Mouse (Mus musculus) cerebellum, postnatal 36 days (tissue): ENCODE data around the gene Ppp3ca.
"Not testable (repeated sequence)": the region's sequence is repeated elsewhere in the genome, so short reads cannot be mapped to it uniquely, and the experiment has no call there.

Experiments used
- DNase-seq, 2 experiments: peaks; one replicate each; pipeline ENCODE4 v3.0.0; 2021 to 2022; ENCODE audit warnings: mixed read lengths in 2 of 2

The Ppp3ca gene

GRCm38 (mm10) chr3:136688101-136688586, 18.2 kb downstream of the Ppp3ca start:
- no peak for DNase-seq

- no peak for DNase-seq
Observed at GRCm38 (mm10) chr3:136689793-136690543, 20.0 kb downstream of the Ppp3ca start.

DNA sequence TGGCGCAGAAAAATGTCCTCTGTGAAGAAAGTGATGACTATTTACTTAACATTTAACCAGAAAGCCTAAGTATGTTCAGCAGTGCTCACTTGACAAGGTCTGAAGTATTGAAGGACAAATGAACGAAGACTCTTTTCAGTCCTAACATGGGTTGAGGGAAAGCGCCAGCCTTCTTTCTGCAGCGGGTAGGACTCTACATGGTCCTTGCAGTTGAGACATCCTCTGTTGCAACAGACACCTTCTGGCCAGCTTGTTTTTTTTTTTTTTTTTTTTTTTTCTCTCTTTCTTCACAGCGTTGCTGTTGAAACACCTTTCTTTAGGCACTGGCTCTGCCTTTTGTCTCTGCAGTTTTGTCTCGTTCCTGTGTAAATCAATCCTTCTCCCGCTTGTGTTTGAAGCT, 22.1 kb downstream of the Ppp3ca start:
- DNase-seq, result no peak

- DNase-seq, result peak in 1 of 2 experiments; percentile 43
Observed at GRCm38 (mm10) chr3:136693547-136693946, 23.6 kb downstream of the Ppp3ca start.

DNA sequence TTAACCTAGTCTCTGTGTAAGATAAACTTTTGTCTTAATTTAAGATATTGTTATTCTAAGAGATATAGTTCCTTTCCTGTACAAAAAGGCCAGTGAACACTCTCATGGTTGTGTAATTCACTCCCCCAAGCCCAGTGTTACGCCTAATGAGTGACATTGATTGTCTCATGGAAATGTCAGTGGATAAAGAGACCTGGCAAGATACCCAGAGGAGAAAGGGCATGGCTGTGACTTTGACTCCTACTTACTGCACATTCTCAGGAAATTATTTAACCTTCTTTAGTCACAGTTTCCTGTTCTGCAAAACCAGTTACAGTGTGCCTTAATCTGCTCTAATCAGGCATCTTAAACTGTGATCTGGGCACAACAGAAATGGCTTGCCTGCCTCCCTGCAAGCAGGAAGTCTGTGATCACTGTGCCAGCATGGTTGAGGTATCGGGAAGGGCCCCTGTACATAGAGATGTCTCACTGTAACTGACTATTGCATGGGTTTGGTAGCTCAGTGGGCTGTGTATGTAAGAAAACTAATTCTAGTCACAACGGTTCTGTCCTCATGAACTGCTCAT, 27.8 kb downstream of the Ppp3ca start:
- DNase-seq, result no peak

- DNase-seq, result not testable (repeated sequence)
Observed at GRCm38 (mm10) chr3:136699711-136700110, 29.8 kb downstream of the Ppp3ca start.

GRCm38 (mm10) chr3:136700447-136701009, 30.6 kb downstream of the Ppp3ca start:
- DNase-seq, result no peak

GRCm38 (mm10) chr3:136702861-136703260, 32.9 kb downstream of the Ppp3ca start:
- no peak for DNase-seq

- DNase-seq, result no peak
Observed at GRCm38 (mm10) chr3:136704515-136705247, 34.8 kb downstream of the Ppp3ca start.

DNA sequence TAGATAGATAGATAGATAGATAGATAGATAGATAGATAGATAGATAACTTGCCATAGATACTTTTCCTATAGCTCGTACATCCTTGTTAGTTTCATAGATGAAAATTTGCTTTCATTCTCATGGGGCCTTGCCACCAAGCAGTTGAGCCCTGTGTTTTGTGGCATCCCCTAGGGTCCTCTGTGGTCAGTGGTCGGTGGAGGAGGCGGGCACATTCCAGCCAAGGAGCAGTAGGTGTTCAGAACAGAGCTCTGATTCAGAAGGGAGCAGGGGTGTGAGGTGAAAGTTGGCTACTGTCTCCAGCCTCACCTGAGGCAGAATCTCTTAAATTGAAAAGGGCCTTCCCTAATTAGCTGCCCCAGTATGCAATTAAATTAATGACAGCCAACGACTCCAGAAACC, 36.1 kb downstream of the Ppp3ca start:
- DNase-seq, result no peak

DNA sequence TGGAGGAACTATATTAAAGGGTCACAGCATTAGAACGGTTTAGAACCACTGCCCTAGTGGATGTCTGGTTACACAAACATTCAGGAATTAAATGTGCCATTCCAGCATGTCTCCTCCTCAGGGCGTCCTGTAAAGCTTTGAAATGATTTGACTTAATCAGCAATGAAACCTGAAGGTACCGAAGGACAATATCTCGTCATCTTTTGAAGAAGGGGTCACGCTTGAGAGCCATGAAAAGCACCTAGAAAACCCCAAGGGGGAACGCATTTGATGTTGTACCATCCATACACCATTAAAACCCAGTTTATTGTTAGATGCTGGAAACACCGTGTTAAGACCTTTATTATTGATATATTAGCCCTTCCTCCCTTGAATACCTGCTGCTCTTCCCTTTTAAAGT, 36.8 kb downstream of the Ppp3ca start:
- no peak for DNase-seq

GRCm38 (mm10) chr3:136707222-136708019, 37.5 kb downstream of the Ppp3ca start:
- DNase-seq, result no peak

DNA sequence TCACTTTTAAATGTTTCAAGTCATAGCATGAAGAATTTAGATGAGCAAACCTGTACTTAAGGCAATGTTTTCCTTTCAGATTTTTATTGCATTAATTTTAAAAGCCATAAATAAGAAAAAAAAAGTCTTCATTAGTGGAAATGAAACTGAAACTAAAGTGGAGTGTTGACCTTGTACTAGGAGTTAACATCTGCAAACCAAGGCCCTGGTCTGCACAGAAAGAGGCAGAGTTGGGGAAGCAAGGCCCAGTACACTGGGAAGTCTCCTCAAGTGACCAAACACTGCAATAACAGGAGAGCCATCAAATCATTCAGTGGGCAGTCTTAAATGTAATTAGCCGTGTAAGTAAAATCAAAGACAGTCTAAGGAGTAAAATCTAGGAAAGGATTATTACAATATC, 38.3 kb downstream of the Ppp3ca start:
- no peak for DNase-seq

- no peak for DNase-seq
Observed at GRCm38 (mm10) chr3:136710310-136710906, 40.5 kb downstream of the Ppp3ca start.

DNA sequence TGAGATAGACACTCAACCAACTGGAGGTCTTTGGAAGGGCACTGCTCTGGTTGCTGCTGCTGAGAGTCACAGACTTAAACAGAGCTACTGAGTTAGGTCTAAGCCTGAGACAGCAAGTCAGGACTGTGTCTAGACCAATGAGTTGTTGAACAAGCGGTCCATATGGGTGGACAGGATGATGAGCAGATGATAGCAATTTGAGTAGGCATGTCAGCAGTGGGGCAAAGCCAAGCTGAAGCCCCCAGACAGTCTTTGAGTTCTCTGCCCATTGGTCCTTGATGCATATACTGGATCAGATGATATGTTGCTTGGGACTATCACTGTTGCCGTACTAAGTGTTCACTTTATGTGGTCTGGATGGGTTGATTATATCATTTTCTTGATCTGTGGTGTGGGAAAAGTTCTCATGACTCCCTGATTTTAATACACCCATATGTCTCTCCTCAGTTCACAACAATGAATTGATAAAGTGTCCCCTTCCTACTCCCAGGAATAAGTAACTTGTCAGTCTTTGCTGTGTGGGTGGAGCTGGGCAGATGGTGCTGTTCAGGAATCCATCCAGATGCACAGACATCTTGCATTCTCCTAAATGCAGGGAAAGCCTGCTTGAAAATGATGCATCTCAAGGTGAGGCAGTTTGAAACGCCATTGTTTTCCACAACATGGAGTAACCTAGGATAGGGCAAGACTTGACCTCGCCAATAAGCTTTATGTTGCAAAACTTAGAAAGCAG, 44.5 kb downstream of the Ppp3ca start:
- DNase-seq, result no peak

DNA sequence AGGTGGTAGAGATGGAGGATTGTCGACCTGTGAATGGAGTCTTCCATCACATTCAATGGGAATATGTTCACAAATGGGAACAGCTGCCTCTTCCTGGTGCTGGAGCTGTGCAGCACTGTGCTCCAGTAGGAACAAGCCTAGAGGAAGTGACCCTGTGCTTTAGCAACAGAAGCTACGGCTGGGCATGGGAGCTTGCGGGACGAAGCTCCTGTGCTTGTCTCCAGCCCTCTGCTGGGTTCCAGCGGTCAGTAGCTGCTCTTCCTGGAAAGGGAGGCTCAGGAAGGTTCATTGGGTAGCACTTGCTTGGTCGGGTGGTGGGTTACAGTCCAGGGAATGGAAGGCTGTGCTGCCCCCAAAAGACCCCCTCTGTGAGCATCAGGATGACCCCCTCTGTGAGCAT, 46.3 kb downstream of the Ppp3ca start:
- DNase-seq, result no peak

DNA sequence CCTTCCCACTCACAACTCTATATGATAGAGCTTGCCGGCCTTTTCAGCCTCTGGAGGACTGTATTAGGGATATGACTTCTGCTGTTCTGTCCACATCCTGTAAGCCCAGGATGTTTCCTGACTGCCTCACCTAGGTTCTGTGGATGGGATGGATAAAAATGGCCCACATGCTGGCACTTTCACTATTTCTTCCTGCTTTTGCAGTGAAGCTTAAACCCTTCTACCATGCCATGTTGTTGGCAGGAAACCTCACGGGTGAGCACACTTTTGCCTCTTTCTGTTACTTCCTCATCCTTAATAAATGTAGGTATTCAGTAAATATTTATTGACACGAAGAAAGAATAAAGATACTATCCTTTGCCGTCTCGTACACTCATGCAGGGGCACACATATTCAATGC, 48.5 kb downstream of the Ppp3ca start:
- no peak for DNase-seq

- DNase-seq, result no peak
Observed at GRCm38 (mm10) chr3:136721241-136721640, 51.3 kb downstream of the Ppp3ca start.

- no peak for DNase-seq
Observed at GRCm38 (mm10) chr3:136721804-136722427, 52.0 kb downstream of the Ppp3ca start.

DNA sequence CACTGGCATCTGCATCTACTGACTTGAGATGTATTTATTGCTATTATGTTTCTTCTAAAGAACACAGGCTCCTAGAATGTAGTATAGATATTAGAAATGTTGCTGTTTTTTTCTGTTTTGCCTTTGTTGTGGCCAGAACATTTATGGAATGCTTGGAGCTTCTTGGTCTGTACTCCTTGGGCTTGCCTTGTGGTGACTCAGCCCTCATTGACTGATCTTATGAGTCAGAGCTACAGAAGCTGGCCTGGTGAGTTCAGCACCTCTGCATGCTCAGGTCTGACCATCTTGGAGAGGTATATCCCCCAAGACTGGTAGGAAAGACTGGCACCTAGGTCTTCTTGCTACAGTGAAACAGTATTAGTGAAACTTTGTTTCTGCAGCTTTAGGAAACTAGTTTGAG, 52.6 kb downstream of the Ppp3ca start:
- no peak for DNase-seq
